Mouse (Mus musculus): ENCODE measurements around the gene Chmp6.

GRCm38 (mm10) chr11:119960671-119961070 is 47.4 kb downstream of the Chmp6 start:
- TF ChIP-seq POLR2A (IDR thresholded peaks at IDR 0.05; ENCODE audit: insufficient read length, low read depth) (no peak), TCF12 (IDR thresholded peaks at IDR 0.05; ENCODE audit: insufficient read depth, poor library complexity, severe bottlenecking) (no peak), USF1 (IDR thresholded peaks at IDR 0.05; ENCODE audit: low read depth) (no peak), MYOD1 (IDR thresholded peaks at IDR 0.05; ENCODE audit: control insufficient read depth in 1 of 3, insufficient read length in 2 of 3, low read depth in 2 of 3) (no peak), REST (IDR thresholded peaks at IDR 0.05; ENCODE audit: insufficient read depth, insufficient read length) (no peak), MAX (IDR thresholded peaks at IDR 0.05; ENCODE audit: low read depth) (no peak)
